Mouse (Mus musculus) MEL (cell line): ENCODE results near the gene Dcun1d4. TPM values are rescaled to one million over a fixed set of nuclear protein-coding genes. Genes with fewer than 3 reads are reported as not detected.

ENCODE experiments used
- DNase-seq: peaks from one replicate; pipeline ENCODE4 v3.0.0; 2011; ENCODE audit warnings: low read depth, low spot score
- H3K27ac ChIP-seq: 2 replicates; pipeline ENCODE4 v1.5.1; 2012; ENCODE audit warnings: low read depth, mild to moderate bottlenecking, control low read depth, low read length, moderate library complexity; ENCODE audit not compliant: control insufficient read depth
- H3K27me3 ChIP-seq, 2 experiments: fragments of 150-350 bp in 1 of 2; sonication (generic) in 1 of 2; 2 replicates each; pipeline ENCODE4 v1.6.1; 2012; ENCODE audit warnings: low read length in 2 of 2, mild to moderate bottlenecking in 2 of 2, improper control_type of control experiment in 1 of 2, moderate library complexity in 1 of 2; ENCODE audit not compliant: insufficient read depth in 2 of 2, control insufficient read depth in 1 of 2
- H3K36me3 ChIP-seq, 2 experiments: 2 replicates each; pipeline ENCODE4 v1.6.1; 2012 to 2014; ENCODE audit warnings: low read length in 2 of 2, improper control_type of control experiment in 1 of 2, inconsistent platforms in 1 of 2, mild to moderate bottlenecking in 1 of 2; ENCODE audit not compliant: insufficient read depth in 2 of 2, control insufficient read depth in 1 of 2
- H3K4me1 ChIP-seq, 2 experiments: fragments of 150-350 bp in 1 of 2; sonication (generic) in 1 of 2; 2 replicates each; pipeline ENCODE4 v1.6.1; 2012; ENCODE audit warnings: low read length in 2 of 2, improper control_type of control experiment in 1 of 2, mild to moderate bottlenecking in 1 of 2; ENCODE audit not compliant: insufficient read depth in 2 of 2, control insufficient read depth in 1 of 2
- H3K4me3 ChIP-seq, 2 experiments: fragments of 150-350 bp in 1 of 2; sonication (generic) in 1 of 2; 2 replicates each; pipeline ENCODE4 v1.5.1; 2012; ENCODE audit warnings: low read depth in 2 of 2, low read length in 2 of 2, mild to moderate bottlenecking in 2 of 2, moderate library complexity in 2 of 2, control low read depth in 1 of 2, improper control_type of control experiment in 1 of 2; ENCODE audit not compliant: control insufficient read depth in 1 of 2, insufficient read depth in 1 of 2
- H3K79me2 ChIP-seq: 2 replicates; pipeline ENCODE4 v1.6.1; 2012; ENCODE audit warnings: mild to moderate bottlenecking, low read length, moderate library complexity; ENCODE audit not compliant: control insufficient read depth, poor library complexity, insufficient read depth
- H3K9ac ChIP-seq: 2 replicates; pipeline ENCODE4 v1.6.1; 2012; ENCODE audit warnings: low read depth, mild to moderate bottlenecking, control low read depth, low read length, moderate library complexity; ENCODE audit not compliant: control insufficient read depth, poor library complexity, severe bottlenecking
- H3K9me3 ChIP-seq: fragments of 150-350 bp; sonication (generic); replicated peaks from 2 replicates; pipeline ENCODE4 v1.6.1; 2012; ENCODE audit warnings: mild to moderate bottlenecking, low read length, improper control_type of control experiment, moderate library complexity; ENCODE audit not compliant: insufficient read depth
- BHLHE40 ChIP-seq: IDR thresholded peaks from 2 replicates; pipeline ENCODE4 v1.6.1; 2012; ENCODE audit warnings: low read depth, mild to moderate bottlenecking, inconsistent platforms, low read length, improper control_type of control experiment, borderline replicate concordance
- CTCF ChIP-seq, 3 experiments: IDR thresholded peaks in 2 of 3; conservative IDR thresholded peaks in 1 of 3; 2 replicates each; pipeline ENCODE4 v1.5.1; 2011 to 2012; ENCODE audit warnings: low read length in 3 of 3, low read depth in 2 of 3, mild to moderate bottlenecking in 2 of 3, improper control_type of control experiment in 1 of 3, inconsistent platforms in 1 of 3, mixed read lengths in 1 of 3, moderate library complexity in 1 of 3; ENCODE audit not compliant: control insufficient read depth in 1 of 3, insufficient read depth in 1 of 3, poor library complexity in 1 of 3, severe bottlenecking in 1 of 3
- ETS1 ChIP-seq: IDR thresholded peaks from 2 replicates; pipeline ENCODE4 v1.6.1; 2012; ENCODE audit warnings: low read depth, mild to moderate bottlenecking, inconsistent platforms, low read length, improper control_type of control experiment, moderate library complexity
- GATA1 ChIP-seq: IDR thresholded peaks from 2 replicates; pipeline ENCODE4 v1.6.1; 2011; ENCODE audit warnings: low read depth, low read length, improper control_type of control experiment
- MAZ ChIP-seq: IDR thresholded peaks from 2 replicates; pipeline ENCODE4 v1.6.1; 2012; ENCODE audit warnings: low read depth, mild to moderate bottlenecking, inconsistent platforms, low read length, improper control_type of control experiment
- MEF2A ChIP-seq: IDR thresholded peaks from 2 replicates; pipeline ENCODE4 v1.6.1; 2014; ENCODE audit warnings: low read depth, mild to moderate bottlenecking, inconsistent platforms, low read length, improper control_type of control experiment; ENCODE audit not compliant: poor library complexity, insufficient replicate concordance, severe bottlenecking; ENCODE audit errors: extremely low read depth
- MYC ChIP-seq: IDR thresholded peaks from 2 replicates; pipeline ENCODE4 v1.6.1; 2011; ENCODE audit warnings: low read depth, mild to moderate bottlenecking, low read length, improper control_type of control experiment, moderate library complexity
- NELFE ChIP-seq: IDR thresholded peaks from 2 replicates; pipeline ENCODE4 v1.6.1; 2011; ENCODE audit warnings: low read depth, low read length, improper control_type of control experiment
- POLR2A ChIP-seq, 2 experiments: IDR thresholded peaks; 2 replicates each; pipeline ENCODE4 v1.6.1; 2011 to 2012; ENCODE audit warnings: low read length in 2 of 2, mild to moderate bottlenecking in 2 of 2, control low read depth in 1 of 2, improper control_type of control experiment in 1 of 2, low read depth in 1 of 2, moderate library complexity in 1 of 2; ENCODE audit not compliant: control insufficient read depth in 1 of 2, insufficient read depth in 1 of 2, poor library complexity in 1 of 2
- POLR2AphosphoS5 ChIP-seq: IDR thresholded peaks from 2 replicates; pipeline ENCODE4 v1.6.1; 2012; ENCODE audit warnings: low read depth, borderline replicate concordance, mild to moderate bottlenecking, inconsistent platforms, low read length, moderate library complexity, mixed read lengths
- RAD21 ChIP-seq: IDR thresholded peaks from 2 replicates; pipeline ENCODE4 v1.6.1; 2011; ENCODE audit warnings: mild to moderate bottlenecking, low read depth, low read length, improper control_type of control experiment
- RCOR1 ChIP-seq: IDR thresholded peaks from 2 replicates; pipeline ENCODE4 v1.6.1; 2012; ENCODE audit warnings: low read depth, mild to moderate bottlenecking, inconsistent platforms, low read length, improper control_type of control experiment
- SMC3 ChIP-seq: IDR thresholded peaks from 2 replicates; pipeline ENCODE4 v1.6.1; 2011; ENCODE audit warnings: low read depth, low read length, improper control_type of control experiment
- TAL1 ChIP-seq: IDR thresholded peaks from 2 replicates; pipeline ENCODE4 v1.6.1; 2012; ENCODE audit warnings: mild to moderate bottlenecking, inconsistent platforms, low read length, moderate library complexity, mixed read lengths
- TBP ChIP-seq: IDR thresholded peaks from 2 replicates; pipeline ENCODE4 v1.8.0; 2011; ENCODE audit warnings: low read depth, low read length, improper control_type of control experiment
- USF1 ChIP-seq: IDR thresholded peaks from 2 replicates; pipeline ENCODE4 v1.6.1; 2014; ENCODE audit warnings: low read depth, mild to moderate bottlenecking, inconsistent platforms, low read length, improper control_type of control experiment, moderate library complexity
- ZKSCAN1 ChIP-seq: IDR thresholded peaks from 2 replicates; pipeline ENCODE4 v1.6.1; 2012; ENCODE audit warnings: low read depth, mild to moderate bottlenecking, inconsistent platforms, low read length, improper control_type of control experiment, moderate library complexity
- polyA plus RNA-seq, 2 experiments: library from polyadenylated mRNA; stranded (reverse) in 1 of 2; unstranded in 1 of 2; fragments of >175 nt in 1 of 2; fragments of >200 nt in 1 of 2; gene quantifications; 2 replicates each; pipeline versions ENCODE4 v1.2.1 to v1.2.4; 2012; ENCODE audit warnings: low replicate concordance in 2 of 2, low read depth in 1 of 2; ENCODE audit not compliant: insufficient read length in 2 of 2, insufficient read depth in 1 of 2, missing spikeins in 1 of 2
- total RNA-seq: library from RNA; depleted of rRNA; stranded (reverse); fragments of 300-350 nt; gene quantifications from 2 replicates; pipeline ENCODE4 v1.2.3, GENCODE M21; 2012

The Dcun1d4 gene
- total and polyA plus RNA-seq, 3 experiments = 7.6 to 10.0 TPM; not detected in 1

DNA sequence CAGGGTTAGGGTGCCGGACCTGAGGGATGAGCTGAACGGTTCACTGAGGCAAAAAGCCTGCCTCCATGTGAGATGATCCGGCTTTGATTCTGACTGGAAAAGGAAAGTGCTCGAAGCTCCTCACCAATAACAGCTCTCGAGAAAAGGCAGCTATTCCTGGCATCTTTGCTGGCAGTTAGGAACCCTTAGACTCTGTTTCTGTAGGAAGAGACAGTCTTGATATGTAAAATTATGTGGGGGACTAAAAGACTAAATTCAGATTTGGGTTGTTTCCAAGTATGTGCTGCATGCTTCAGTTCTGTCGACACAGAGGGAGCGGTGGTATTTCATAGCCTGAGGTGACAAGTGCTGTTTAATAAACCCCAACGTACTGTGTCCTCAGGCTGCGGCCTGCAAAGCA, 52.1 kb downstream of the Dcun1d4 start:
- no peaks in the 10 kb centered on the region for H3K27me3 ChIP-seq
- H3K4me3 ChIP-seq = no peak overlapping the region
- no peak for DNase-seq
- H3K36me3 ChIP-seq = peaks cover 0 to 2% of the 10 kb centered on the region in 2 experiments; a peak in 1 of 4 replicates
- H3K4me1 ChIP-seq = no peaks in the 10 kb centered on the region
- H3K27ac ChIP-seq = no peak overlapping the region
- no peak overlapping the region for H3K9ac ChIP-seq
- H3K9me3 ChIP-seq = no peaks in the 10 kb centered on the region
- TF ChIP-seq TAL1 = no peak
- no peak for TF ChIP-seq MYC
- no peak for TF ChIP-seq ZKSCAN1
- no peak for TF ChIP-seq POLR2A (IDR thresholded peaks at IDR 0.05; ENCODE audit: control insufficient read depth in 1 of 2, insufficient read depth in 1 of 2, low read depth in 1 of 2, low read length in 2 of 2, poor library complexity in 1 of 2)
- TF ChIP-seq BHLHE40 = no peak
- no peak for TF ChIP-seq RCOR1
- no peak for TF ChIP-seq CTCF (IDR thresholded peaks at IDR 0.05 in 2 of 3, conservative IDR thresholded peaks at IDR 0.05 in 1 of 3; ENCODE audit: control insufficient read depth in 1 of 3, insufficient read depth in 1 of 3, low read depth in 2 of 3, low read length in 3 of 3, poor library complexity in 1 of 3, severe bottlenecking in 1 of 3)
- TF ChIP-seq NELFE = no peak
- no peak for TF ChIP-seq SMC3
- TF ChIP-seq ETS1 = no peak
- no peak for TF ChIP-seq MEF2A
- no peak for TF ChIP-seq MAZ
- TF ChIP-seq GATA1 = no peak
- no peak for TF ChIP-seq TBP
- TF ChIP-seq RAD21 = no peak
- no peak for TF ChIP-seq USF1
- no peaks in the 10 kb centered on the region for H3K79me2 ChIP-seq

DNA sequence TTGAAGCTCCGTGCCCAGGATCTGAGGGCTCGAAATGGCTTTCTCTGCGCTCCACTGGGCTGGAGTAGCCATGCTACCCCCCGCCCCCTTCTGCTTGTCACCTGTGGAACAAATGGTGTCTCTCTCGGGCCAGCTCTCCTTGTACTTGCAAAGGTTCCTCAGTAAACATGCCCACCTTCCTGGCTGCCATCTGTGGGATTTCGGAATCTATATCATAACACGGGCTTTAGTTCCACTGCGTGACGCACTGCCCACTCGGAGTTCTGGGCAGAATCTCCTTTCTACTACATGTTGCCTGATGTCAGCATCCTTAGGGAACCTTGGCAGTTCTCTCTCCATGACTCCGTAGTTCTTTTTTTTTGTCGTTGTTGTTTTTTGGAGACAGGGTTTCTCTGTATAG, 56.9 kb downstream of the Dcun1d4 start:
- TF ChIP-seq POLR2AphosphoS5 (no peak), BHLHE40 (no peak), ETS1 (no peak), MYC (no peak)
- no peaks in the 10 kb centered on the region for H3K79me2 ChIP-seq
- DNase-seq = no peak
- no peak overlapping the region for H3K9ac ChIP-seq
- no peak overlapping the region for H3K27ac ChIP-seq
- no peaks in the 10 kb centered on the region for H3K27me3 ChIP-seq
- no peaks in the 10 kb centered on the region; a peak in 1 of 4 replicates for H3K36me3 ChIP-seq
- H3K9me3 ChIP-seq = no peaks in the 10 kb centered on the region
- no peak overlapping the region for H3K4me3 ChIP-seq
- H3K4me1 ChIP-seq = no peaks in the 10 kb centered on the region
